Mouse (Mus musculus) limb, embryonic 14.5 days (tissue): ENCODE results near the gene Dnah17. TPM values are rescaled to one million over a fixed set of nuclear protein-coding genes. Genes with fewer than 3 reads are reported as not detected.

Source experiments
- ATAC-seq: fragments of 200-750 bp; cut with Nextera tagmentation; 2 replicates; pipeline ENCODE4 v1.8.0; 2017; ENCODE audit warnings: low read depth, moderate number of reproducible peaks, moderate TSS enrichment; ENCODE audit not compliant: low FRiP score
- DNase-seq: peaks from one replicate; pipeline ENCODE4 v3.0.0-alpha.2; 2015; ENCODE audit warnings: low spot score
- H3K27ac ChIP-seq: fragments of 300-500 bp; sonication (generic); replicated peaks from 2 replicates; pipeline ENCODE4 v1.5.1; 2014; ENCODE audit warnings: low read depth, mild to moderate bottlenecking, low read length, moderate library complexity, mixed read lengths
- H3K27me3 ChIP-seq: fragments of 300-500 bp; sonication (generic); 2 replicates; pipeline ENCODE4 v1.6.1; 2014; ENCODE audit warnings: low read length, mixed read lengths; ENCODE audit not compliant: control insufficient read depth, insufficient read depth
- H3K36me3 ChIP-seq: fragments of 300-500 bp; sonication (generic); 2 replicates; pipeline ENCODE4 v1.6.1; 2014; ENCODE audit warnings: mild to moderate bottlenecking, low read length, moderate library complexity, mixed read lengths; ENCODE audit not compliant: control insufficient read depth, insufficient read depth
- H3K4me1 ChIP-seq: fragments of 300-500 bp; sonication (generic); 2 replicates; pipeline ENCODE4 v1.6.1; 2014; ENCODE audit warnings: antibody characterized with exemption, low read length, mixed read lengths; ENCODE audit not compliant: control insufficient read depth, insufficient read depth
- H3K4me2 ChIP-seq: fragments of 300-500 bp; sonication (generic); replicated peaks from 2 replicates; pipeline ENCODE4 v1.6.1; 2014; ENCODE audit warnings: low read depth, mild to moderate bottlenecking, low read length, moderate library complexity; ENCODE audit not compliant: severe bottlenecking
- H3K4me3 ChIP-seq: fragments of 300-500 bp; sonication (generic); replicated peaks from 2 replicates; pipeline ENCODE4 v1.5.1; 2014; ENCODE audit warnings: low read length
- H3K9ac ChIP-seq: fragments of 300-500 bp; sonication (generic); 2 replicates; pipeline ENCODE4 v1.6.1; 2014; ENCODE audit warnings: mild to moderate bottlenecking, low read depth, low read length, moderate library complexity; ENCODE audit not compliant: severe bottlenecking
- H3K9me3 ChIP-seq: fragments of 300-500 bp; sonication (generic); 2 replicates; pipeline ENCODE4 v1.6.1; 2016; ENCODE audit warnings: low read length; ENCODE audit not compliant: control insufficient read depth
- POLR2A ChIP-seq: fragments of 200-500 bp; IDR thresholded peaks from 2 replicates; pipeline ENCODE4 v1.8.0; 2012; ENCODE audit warnings: inconsistent platforms, mild to moderate bottlenecking, moderate library complexity, borderline replicate concordance; ENCODE audit not compliant: insufficient read depth, insufficient read length; ENCODE audit errors: extremely low read depth
- WGBS: fragments of 180-500 bp; shearing (Covaris S2); extraction: QIAGEN DNeasy Blood & Tissue Kit; methylation state at CpG from one replicate; pipeline ENCODE4 v1.1.7; 2014; 5-methylcytosine and 5-hydroxymethylcytosine counted together
- polyA plus RNA-seq, 2 experiments: library from polyadenylated mRNA; depleted of rRNA in 1 of 2; stranded (reverse) in 1 of 2; unstranded in 1 of 2; fragments of >200 nt; fragmentation: Nextera tagmentation in 1 of 2; extraction: Ambion mirVana in 1 of 2; gene quantifications; 2 replicates each; pipeline versions ENCODE4 v1.2.1 to v1.2.3; 2012 to 2014

Dnah17 gene
- polyA plus RNA-seq, 2 experiments = 0.10 to 0.11 TPM

GRCm38 (mm10) chr11:118160763-118161162, 30.3 kb upstream of the Dnah17 start:
- Histone ChIP-seq H3K36me3 (peaks cover 18% of the 10 kb centered on the region), H3K27me3 (no peaks in the 10 kb centered on the region), H3K4me2 (no peak overlapping the region), H3K9ac (no peak overlapping the region), H3K4me1 (no peaks in the 10 kb centered on the region), H3K9me3 (no peaks in the 10 kb centered on the region), H3K4me3 (no peak overlapping the region), H3K27ac (no peak overlapping the region)
- 82% methylated on average over 2 of the region's 2 CpGs for WGBS
- DNase-seq = no peak
- no peak for ATAC-seq
- TF ChIP-seq POLR2A = no peak

- H3K36me3 ChIP-seq = 0 out of 2 replicates have a peak, but pooled peaks cover under 1% of the 10 kb centered on the region
- H3K4me1 ChIP-seq = no peaks in the 10 kb centered on the region
- no peak for TF ChIP-seq POLR2A
- H3K4me3 ChIP-seq = no peak overlapping the region
- no peak for DNase-seq
- no peaks in the 10 kb centered on the region for H3K9me3 ChIP-seq
- H3K4me2 ChIP-seq = no peak overlapping the region
- no peaks in the 10 kb centered on the region for H3K27me3 ChIP-seq
- WGBS = 71% methylated on average over 4 of the region's 4 CpGs
- no peak for ATAC-seq
- no peak overlapping the region for H3K9ac ChIP-seq
- H3K27ac ChIP-seq = no peak overlapping the region
Measured at GRCm38 (mm10) chr11:118158753-118159152, 28.3 kb upstream of the Dnah17 start.

- Histone ChIP-seq H3K36me3 (no peaks in the 10 kb centered on the region), H3K9me3 (no peaks in the 10 kb centered on the region), H3K27me3 (no peaks in the 10 kb centered on the region), H3K4me3 (no peak overlapping the region), H3K27ac (no peak overlapping the region), H3K9ac (no peak overlapping the region), H3K4me1 (no peaks in the 10 kb centered on the region), H3K4me2 (no peak overlapping the region)
- TF ChIP-seq POLR2A = no peak
- ATAC-seq (no peak), DNase-seq (no peak)
- WGBS = 54% methylated on average over 8 of the region's 8 CpGs
Measured at GRCm38 (mm10) chr11:118156480-118157060, 26.1 kb upstream of the Dnah17 start.

- ATAC-seq (no peak), DNase-seq (no peak)
- Histone ChIP-seq H3K36me3 (no peaks in the 10 kb centered on the region), H3K9ac (no peak overlapping the region), H3K4me3 (no peak overlapping the region), H3K4me2 (no peak overlapping the region), H3K27me3 (no peaks in the 10 kb centered on the region), H3K9me3 (no peaks in the 10 kb centered on the region), H3K4me1 (peaks cover 6% of the 10 kb centered on the region; the same call in 1 of the 2 replicates), H3K27ac (no peak overlapping the region)
- WGBS = 72% methylated on average over 4 of the region's 4 CpGs
- no peak for TF ChIP-seq POLR2A
Measured at GRCm38 (mm10) chr11:118152964-118153363, 22.5 kb upstream of the Dnah17 start.

GRCm38 (mm10) chr11:118151423-118152180, 21.2 kb upstream of the Dnah17 start:
- Histone ChIP-seq H3K36me3 (no peaks in the 10 kb centered on the region), H3K4me2 (no peak overlapping the region), H3K27ac (no peak overlapping the region), H3K27me3 (no peaks in the 10 kb centered on the region), H3K4me3 (no peak overlapping the region), H3K9me3 (no peaks in the 10 kb centered on the region), H3K9ac (no peak overlapping the region), H3K4me1 (peaks cover 6% of the 10 kb centered on the region; the same call in 1 of the 2 replicates)
- no peak for DNase-seq
- no peak for TF ChIP-seq POLR2A
- 82% methylated on average over 5 of the region's 5 CpGs for WGBS
- no peak for ATAC-seq
